Mouse (Mus musculus) testis, adult 2 months (tissue): ENCODE measurements around the gene Cx3cr1.

Source experiments
- CTCF ChIP-seq: fragments of 200-500 bp; IDR thresholded peaks from 2 replicates; pipeline ENCODE4 v1.5.1; 2012; ENCODE audit warnings: low read depth, mild to moderate bottlenecking, inconsistent platforms, low read length, moderate library complexity; ENCODE audit not compliant: control insufficient read depth, insufficient read depth, insufficient replicate concordance
- POLR2A ChIP-seq: fragments of 200-500 bp; IDR thresholded peaks from 2 replicates; pipeline ENCODE4 v1.6.1; 2012; ENCODE audit warnings: low read depth, mild to moderate bottlenecking, inconsistent platforms, low read length, moderate library complexity; ENCODE audit not compliant: control insufficient read depth

DNA sequence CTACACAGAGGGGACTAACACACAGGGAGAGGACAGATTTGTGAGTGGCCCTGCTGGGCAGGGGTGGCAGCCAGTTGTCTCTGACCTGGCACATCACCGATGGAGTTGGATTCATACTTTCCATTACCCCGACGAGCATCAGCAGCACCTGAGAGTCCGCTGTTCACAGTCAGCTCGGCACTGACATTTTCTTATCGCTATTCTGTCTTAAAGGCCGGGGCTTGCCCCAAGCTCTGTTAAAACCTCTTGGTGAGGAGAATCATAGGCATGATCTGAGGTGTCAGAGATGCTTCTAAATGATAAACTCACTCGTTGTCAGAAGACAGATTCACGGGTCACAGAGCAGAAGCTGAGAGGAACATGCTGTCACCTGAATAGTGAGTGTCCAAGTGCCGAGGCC, 21.4 kb upstream of the Cx3cr1 start:
- TF ChIP-seq CTCF: no peak
- no peak for TF ChIP-seq POLR2A
